Mouse (Mus musculus): Measurements from ENCODE around the gene Slc4a1ap. TPM values are rescaled to one million over a fixed set of nuclear protein-coding genes. Genes with fewer than 3 reads are reported as not detected.
"Not testable (repeated sequence)": the region's sequence is repeated elsewhere in the genome, so short reads cannot be mapped to it uniquely, and the experiment has no call there.

Slc4a1ap gene
- total RNA-seq, 2 experiments from 2014 or later: 19.8 to 22.8 TPM

GRCm38 (mm10) chr5:31566026-31566425, 39.2 kb downstream of the Slc4a1ap start:
- DNase-seq: no peak
- intact Hi-C loops (cut with DNase I): no loop called here

DNA sequence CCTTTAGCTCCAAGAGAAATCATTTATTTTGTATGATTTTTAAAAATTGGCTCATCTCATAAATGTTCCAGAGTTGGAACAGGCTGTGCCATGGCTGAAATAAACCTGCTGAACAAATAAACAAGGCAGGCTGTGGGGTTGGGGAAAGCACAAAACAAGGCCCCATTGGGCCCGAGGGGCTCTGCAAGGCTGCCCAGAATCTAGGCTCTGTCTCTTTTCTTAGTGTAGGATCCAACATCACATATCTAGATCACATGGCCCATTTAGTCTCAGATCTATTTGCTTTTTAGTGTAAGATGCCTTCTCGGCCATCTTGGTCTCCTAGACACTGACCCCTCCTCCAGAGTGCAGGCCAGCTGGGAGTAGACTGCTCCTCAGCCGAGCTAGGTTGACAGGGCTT, 39.7 kb downstream of the Slc4a1ap start:
- DNase-seq: no peak
- intact Hi-C loops (cut with DNase I): no loop called here

DNA sequence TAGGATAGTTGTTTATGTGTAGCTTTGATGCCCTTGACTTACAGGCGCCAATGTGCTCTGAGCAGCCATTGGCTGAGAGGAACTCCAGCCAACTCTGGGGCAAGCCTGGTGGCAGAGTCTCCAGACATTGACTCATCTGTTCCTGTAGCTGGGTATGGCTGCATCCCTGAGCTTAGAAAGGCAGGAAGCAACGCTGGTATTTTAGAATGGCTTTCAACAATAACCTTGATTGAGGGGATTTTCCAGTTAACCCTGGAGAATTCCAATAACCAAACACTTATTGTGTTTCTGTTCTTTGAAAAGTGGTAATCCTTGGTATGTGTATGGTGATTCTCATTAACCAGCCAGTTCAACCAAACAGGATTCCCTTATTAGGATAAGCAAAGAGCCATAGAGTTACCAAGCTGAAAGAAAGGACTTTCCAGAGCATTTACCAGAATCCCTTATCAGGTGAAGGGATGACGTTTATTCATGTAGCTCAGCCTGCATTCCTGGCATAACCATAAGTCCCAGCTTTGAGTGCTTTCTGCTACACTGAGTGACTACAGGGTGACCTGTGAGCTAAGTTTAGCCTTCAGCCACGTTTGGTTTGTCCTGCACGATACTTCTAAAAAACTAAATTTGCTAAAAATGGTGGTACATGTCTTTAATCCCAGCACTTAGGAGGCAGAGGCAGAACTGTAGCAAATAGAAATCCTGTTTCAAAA, 41.3 kb downstream of the Slc4a1ap start:
- no peak for DNase-seq
- intact Hi-C loops (cut with DNase I): no loop called here

DNA sequence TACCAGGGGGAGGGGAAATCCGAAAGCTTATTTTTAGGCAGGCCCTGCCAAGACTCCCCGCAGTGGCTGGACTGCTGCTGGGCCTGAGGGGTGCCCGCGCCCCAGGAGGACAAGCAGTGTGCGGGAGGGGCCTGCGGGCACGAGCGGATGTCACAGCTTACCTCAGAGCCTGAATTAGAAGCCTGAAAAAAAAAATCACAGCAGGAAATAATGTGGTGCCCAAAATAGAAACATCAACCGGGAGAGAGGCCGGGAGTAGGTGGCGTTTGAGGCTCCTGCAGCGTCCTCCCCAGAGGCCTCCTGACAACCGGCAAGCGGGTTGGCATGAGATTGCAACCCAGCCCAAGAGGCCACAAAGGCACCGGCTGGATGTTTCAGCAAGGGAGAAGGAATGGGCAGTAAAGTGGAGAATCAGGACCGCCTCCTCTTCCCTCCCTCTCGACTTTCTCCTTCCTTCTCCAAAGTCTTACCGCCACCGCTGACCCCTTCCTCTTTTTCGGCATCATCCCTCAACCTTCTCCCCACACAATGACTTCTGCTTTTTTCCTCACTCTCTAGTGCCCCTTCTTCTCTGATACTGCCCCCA, 44.3 kb downstream of the Slc4a1ap start:
- intact Hi-C loops (cut with DNase I): loop anchor here (2.0 to 5.0 kb wide), 2 partner anchors 26 to 246 kb away; partner anchors contain the start of gene Mrpl33
- DNase-seq: peak; percentile 63 to 69

DNA sequence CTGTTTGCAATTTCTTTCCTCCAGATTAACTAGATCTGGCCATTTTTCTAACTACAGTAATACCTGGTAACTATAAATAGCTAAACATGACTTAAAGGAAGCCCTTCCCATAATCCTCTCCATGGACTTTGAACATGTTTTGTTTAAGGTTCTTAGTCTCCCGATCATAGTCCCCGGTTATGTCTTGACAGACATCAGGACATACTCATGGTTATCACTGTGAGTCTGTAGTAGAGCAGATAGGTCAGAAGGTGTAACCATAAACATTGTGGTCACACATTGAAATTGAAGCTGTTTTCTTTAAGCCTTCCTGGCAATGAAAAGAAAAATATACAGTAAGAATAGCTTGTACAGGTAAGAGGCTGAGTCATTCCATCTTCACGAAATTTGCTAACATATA, 46.9 kb downstream of the Slc4a1ap start:
- intact Hi-C loops (cut with DNase I): loop anchor here (5.0 kb wide), 1 partner anchor 244 kb away; no protein-coding TSS in a partner anchor
- DNase-seq: no peak

- DNase-seq: no peak
- intact Hi-C loops (cut with DNase I): no loop called here
Measured at GRCm38 (mm10) chr5:31576539-31576975, 49.8 kb downstream of the Slc4a1ap start.

GRCm38 (mm10) chr5:31581263-31581662, 54.5 kb downstream of the Slc4a1ap start:
- no peak for DNase-seq
- intact Hi-C loops (cut with DNase I): no loop called here

DNA sequence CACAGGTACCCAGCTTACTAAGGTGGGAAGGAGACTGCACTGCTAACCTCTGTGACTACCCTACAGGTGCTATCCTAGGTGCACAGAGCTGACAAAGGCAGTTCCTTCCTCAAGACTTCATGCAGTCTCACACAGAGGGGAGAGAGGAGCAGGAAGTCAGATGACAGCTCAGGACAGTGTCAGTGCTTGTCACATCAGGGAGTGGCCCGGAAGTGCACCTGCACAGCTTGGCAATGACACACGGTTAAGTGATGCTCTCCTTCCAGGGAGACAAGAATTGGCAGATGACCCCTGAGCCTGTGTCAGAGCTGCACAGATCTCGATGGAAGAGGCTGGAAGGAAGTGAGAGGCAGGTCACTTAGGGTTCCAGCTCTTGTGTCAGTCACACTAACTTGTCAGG, 55.1 kb downstream of the Slc4a1ap start:
- intact Hi-C loops (cut with DNase I): no loop called here
- no peak for DNase-seq

DNA sequence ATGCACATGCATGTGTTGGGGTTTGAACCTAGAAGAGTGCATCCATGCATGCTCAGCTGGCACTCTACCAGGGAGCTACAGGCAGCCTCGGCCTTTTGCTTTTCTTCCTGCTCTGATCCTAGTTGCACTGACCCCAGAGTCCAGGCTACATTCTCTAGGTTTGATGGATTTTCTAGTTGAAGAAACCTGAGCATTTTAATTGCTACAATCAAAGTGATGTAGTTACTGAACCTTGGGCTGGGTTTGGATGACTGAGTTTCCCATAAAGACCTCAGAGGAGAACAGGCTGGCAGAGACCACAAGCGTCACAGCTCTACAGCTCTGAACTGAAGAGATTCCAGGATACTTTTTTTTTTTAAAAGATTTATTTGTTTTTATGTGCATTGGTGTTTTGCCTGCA, 56.5 kb downstream of the Slc4a1ap start:
- no peak for DNase-seq

DNA sequence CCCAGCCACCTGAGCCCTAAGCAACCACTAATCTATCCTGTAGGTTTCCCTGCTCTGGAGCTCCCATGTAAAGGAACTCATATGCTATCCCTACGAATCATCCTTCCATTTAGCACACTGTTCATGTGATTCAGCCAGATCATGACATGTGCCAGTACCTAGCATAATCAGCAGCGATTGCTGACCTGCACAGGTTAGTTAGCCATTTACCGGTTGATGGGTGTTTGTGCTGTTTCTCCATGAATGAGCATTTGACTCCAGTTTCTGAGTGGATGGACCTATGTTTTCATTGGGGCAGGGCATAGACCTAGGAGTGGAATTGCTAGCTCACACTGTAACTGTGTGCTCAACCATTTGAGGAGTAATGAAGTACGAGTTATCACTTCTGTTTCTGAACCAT, 58.7 kb downstream of the Slc4a1ap start:
- intact Hi-C loops (cut with DNase I): no loop called here
- DNase-seq: no peak

More for the DNA sequence above, 56.5 kb downstream of the Slc4a1ap start:
- intact Hi-C loops (cut with DNase I): no loop called here

- DNase-seq: no peak
- intact Hi-C loops (cut with DNase I): no loop called here
Measured at GRCm38 (mm10) chr5:31588016-31588415, 61.2 kb downstream of the Slc4a1ap start.

- intact Hi-C loops (cut with DNase I); DNase-seq: not testable (repeated sequence)
Measured at GRCm38 (mm10) chr5:31588672-31589071, 61.9 kb downstream of the Slc4a1ap start.

DNA sequence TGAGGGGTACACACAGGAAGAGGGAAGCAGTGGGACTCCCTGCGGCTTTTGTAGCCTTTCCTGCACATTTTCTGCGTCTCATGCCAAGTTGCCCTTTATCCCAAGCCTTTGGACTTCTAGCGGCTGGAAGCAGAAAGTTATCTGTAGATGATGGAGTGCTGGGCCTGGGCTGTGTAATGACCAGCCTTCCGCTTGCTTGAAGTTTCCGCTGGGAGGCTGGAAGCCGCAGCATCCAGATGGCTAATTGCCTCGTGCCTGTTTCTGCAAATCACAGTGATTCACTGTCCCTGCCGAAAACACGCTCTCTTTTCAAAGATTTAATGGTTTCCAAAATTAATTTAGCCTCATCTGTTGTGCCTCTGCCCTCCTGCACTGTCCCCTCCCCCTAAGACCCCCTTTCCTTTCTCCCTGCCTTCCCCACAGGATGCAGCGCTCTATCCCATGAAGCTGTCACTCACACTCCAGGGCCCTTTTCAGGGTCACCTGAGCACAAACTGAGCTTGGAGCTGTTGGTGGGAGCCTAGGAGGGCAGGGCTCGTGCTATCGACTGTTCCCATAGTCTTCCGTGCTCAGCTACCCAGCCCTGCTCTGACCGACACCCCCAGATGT, 63.0 kb downstream of the Slc4a1ap start:
- no peak for DNase-seq
- intact Hi-C loops (cut with DNase I): no loop called here

DNA sequence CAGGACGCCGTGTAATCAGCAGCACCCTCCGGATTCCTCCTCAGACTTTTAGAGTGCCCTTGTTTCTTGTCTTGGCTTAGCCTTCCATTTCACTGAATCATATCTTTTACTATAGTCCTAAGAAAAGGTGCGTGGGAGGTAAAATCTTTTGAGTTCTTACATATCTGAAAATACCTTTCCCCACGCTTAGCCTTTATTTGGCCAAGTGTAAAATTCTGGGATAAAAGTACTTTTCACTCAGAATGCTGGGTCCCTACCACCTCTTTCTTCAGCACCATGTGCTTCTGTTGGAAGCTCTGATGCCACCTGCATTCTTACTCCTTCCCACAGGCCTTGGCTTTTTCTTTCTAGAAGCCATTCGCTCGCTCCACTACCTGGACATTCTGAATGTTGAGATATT, 64.3 kb downstream of the Slc4a1ap start:
- no peak for DNase-seq
- intact Hi-C loops (cut with DNase I): no loop called here

DNA sequence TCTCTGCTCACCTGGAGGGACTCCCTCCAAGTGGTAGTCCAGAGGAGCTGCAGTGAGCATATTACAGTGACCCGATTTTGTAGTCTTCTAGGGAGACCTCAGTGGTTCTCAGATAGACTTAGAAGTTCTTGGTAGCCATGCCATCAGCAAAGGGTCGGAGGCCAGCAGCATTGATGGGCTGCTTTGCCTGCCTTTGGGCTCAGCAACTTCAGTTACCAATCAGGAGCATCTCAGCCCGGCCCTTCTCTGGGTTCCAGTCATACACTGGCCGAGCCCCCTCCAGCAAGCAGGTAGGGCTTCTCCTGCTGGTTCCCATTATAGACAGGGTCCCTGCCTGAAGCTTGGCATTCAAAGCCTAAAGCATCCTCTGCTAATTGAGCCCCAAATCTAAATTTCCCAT, 69.1 kb downstream of the Slc4a1ap start:
- intact Hi-C loops (cut with DNase I): loop anchor here (2.0 kb wide), 2 partner anchors 25 to 33 kb away; no protein-coding TSS in a partner anchor
- no peak for DNase-seq

GRCm38 (mm10) chr5:31596481-31597429, 70.0 kb downstream of the Slc4a1ap start, which contains the start of gene Mrpl33:
Gene Mrpl33, plus strand, starts transcription at chr5:31596935.
- intact Hi-C loops (cut with DNase I): loop anchor here (2.0 kb wide), 2 partner anchors 26 to 34 kb away; no protein-coding TSS in a partner anchor

GRCm38 (mm10) chr5:31597430-31597944, 70.7 kb downstream of the Slc4a1ap start:
- DNase-seq: no peak
- intact Hi-C loops (cut with DNase I): loop anchor here (2.0 kb wide), 2 partner anchors 27 to 35 kb away; no protein-coding TSS in a partner anchor

More at GRCm38 (mm10) chr5:31596481-31597429, 70.0 kb downstream of the Slc4a1ap start, which contains the start of gene Mrpl33:
- peak; percentile 42 to 56 for DNase-seq

DNA sequence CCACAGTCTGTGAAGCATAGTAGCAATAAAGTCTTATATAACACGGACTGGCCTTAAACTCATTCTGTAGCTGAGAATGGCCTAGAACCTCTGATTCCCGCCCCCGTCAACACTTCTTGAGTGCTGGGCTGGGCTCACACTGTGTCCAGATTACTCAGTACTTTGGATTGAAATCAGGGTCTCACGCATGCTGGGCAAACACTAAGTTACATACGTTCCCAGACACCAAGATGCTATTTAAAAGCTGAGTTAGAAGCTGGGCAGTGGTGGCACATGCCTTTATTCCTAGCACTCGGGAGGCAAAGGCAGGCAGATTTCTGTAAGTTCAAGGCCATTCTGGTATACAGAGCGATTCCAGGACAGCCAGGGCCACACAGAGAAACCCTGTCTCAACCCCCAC, 71.3 kb downstream of the Slc4a1ap start:
- intact Hi-C loops (cut with DNase I): loop anchor here (2.0 kb wide), 1 partner anchor 601 kb away; no protein-coding TSS in a partner anchor
- DNase-seq: no peak

DNA sequence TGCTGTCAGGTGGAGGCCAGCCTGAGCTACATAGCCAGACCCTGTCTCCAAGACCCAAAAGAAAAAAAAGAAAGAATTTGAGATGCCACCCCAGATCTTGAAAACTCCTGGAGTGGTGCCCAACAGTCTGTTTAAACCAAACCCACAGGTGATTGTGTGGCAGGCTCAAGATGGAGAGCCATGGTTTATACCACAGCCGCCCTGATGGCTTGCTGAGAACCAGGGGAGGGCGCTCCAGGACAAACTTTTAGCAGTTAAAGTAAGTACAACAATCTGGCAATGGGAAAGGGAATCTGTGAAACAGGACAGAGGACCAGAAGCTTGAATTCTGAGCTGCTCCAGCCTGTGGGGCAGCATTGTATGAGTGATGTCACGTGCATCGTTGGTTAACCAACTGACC, 71.8 kb downstream of the Slc4a1ap start:
- intact Hi-C loops (cut with DNase I): loop anchor here (2.0 kb wide), 1 partner anchor 600 kb away; no protein-coding TSS in a partner anchor

DNA sequence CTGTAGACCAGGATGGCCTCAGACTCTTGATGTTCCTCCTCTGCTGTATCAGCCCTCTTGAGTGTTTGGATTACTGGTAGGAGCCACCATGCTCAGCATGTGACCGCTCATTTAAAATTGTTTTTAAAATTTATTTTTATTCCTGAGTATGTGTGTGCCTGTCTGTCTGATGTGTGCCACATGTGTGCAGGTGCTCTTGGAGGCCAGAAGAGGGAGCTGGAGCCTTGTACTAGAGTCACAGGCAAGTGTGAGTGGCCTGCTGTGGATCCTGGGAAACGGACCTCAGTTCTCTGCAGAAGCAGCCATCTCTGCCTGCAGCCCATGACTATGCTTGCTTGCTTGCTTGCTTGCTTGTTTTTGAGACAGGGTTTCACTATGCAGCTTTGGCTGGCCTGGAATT, 72.4 kb downstream of the Slc4a1ap start:
- intact Hi-C loops (cut with DNase I): loop anchor here (2.0 kb wide), 1 partner anchor 600 kb away; no protein-coding TSS in a partner anchor
- no peak for DNase-seq

More for the DNA sequence above, 71.8 kb downstream of the Slc4a1ap start:
- DNase-seq: peak in 1 of 2 experiments; percentile 50
